Mouse (Mus musculus) embryonic facial prominence, embryonic 13.5 days (tissue): ENCODE results near the gene Cep164. TPM values are rescaled to one million over a fixed set of nuclear protein-coding genes. Genes with fewer than 3 reads are reported as not detected.

Experiments used
- ATAC-seq: fragments of 200-750 bp; cut with Nextera tagmentation; 2 replicates; pipeline ENCODE4 v1.8.0; 2017; ENCODE audit warnings: low read depth; ENCODE audit not compliant: insufficient number of reproducible peaks, insufficient read depth, low FRiP score, low TSS enrichment
- H3K27ac ChIP-seq: fragments of 300-500 bp; sonication (generic); 2 replicates; pipeline ENCODE4 v1.5.1; 2015; ENCODE audit warnings: moderate library complexity, mild to moderate bottlenecking, inconsistent platforms
- H3K27me3 ChIP-seq: fragments of 300-500 bp; sonication (generic); 2 replicates; pipeline ENCODE4 v1.6.1; 2015; ENCODE audit warnings: mild to moderate bottlenecking, inconsistent platforms
- H3K36me3 ChIP-seq: fragments of 300-500 bp; sonication (generic); 2 replicates; pipeline ENCODE4 v1.6.1; 2015; ENCODE audit warnings: mild to moderate bottlenecking, inconsistent platforms
- H3K4me1 ChIP-seq: fragments of 300-500 bp; sonication (generic); 2 replicates; pipeline ENCODE4 v1.6.1; 2015; ENCODE audit warnings: inconsistent platforms
- H3K4me2 ChIP-seq: fragments of 300-500 bp; sonication (generic); 2 replicates; pipeline ENCODE4 v1.6.1; 2015; ENCODE audit warnings: moderate library complexity, mild to moderate bottlenecking, inconsistent platforms
- H3K4me3 ChIP-seq: fragments of 300-500 bp; sonication (generic); 2 replicates; pipeline ENCODE4 v1.5.1; 2015; ENCODE audit warnings: mild to moderate bottlenecking, inconsistent platforms
- H3K9ac ChIP-seq: fragments of 300-500 bp; sonication (generic); 2 replicates; pipeline ENCODE4 v1.6.1; 2015; ENCODE audit warnings: mild to moderate bottlenecking, inconsistent platforms
- H3K9me3 ChIP-seq: fragments of 300-500 bp; sonication (generic); 2 replicates; pipeline ENCODE4 v1.6.1; 2016; ENCODE audit warnings: inconsistent platforms
- whole genome bisulfite sequencing: fragments of 180-500 bp; shearing (Covaris S2); methylation state at CpG from one replicate; pipeline ENCODE4 v1.1.7; 2015; ENCODE audit warnings: mixed read lengths; 5-methylcytosine and 5-hydroxymethylcytosine counted together
- polyA plus RNA-seq: library from polyadenylated mRNA; unstranded; fragments of >200 nt; fragmentation: Nextera tagmentation; extraction: Ambion mirVana; gene quantifications from 2 replicates; pipeline ENCODE4 v1.2.1, GENCODE M21; 2015

Cep164 gene
- polyA plus RNA-seq, 1 experiment from 2014 or later: 34.3 TPM

DNA sequence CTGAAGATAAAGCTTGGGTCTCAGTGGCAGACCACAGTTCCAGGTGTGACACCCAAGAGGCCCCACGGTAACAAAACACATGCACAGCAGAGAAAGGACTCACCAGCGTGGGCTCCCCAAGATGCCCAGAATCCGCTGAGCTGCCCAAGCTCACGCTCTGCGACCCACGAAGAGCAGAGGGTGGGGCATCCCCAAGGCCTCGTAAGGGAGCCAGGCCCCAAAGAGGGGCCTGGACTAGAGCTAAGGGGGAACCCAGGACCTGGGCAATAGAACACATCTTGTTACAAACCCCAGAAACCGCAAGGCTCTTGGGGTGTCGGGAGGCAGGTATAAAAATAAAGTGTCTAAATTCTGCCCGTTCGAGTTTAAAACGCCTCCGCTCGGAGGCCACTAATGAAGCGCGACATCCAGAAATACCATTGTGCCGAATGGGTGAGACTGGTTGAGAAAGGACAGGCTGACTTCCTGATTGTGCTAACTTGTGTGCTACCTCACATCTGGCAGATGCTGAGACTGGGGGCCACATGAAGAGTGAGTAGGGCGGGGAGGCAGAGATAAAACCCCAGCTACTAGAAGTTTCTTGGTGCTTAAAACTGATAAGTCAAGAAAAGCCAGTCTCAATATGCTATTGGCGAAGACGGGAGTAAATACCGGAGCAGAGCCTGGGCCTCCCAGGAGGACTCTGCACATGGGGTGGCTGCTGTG lies 25.3 kb downstream of the Cep164 start:
- WGBS: 80% methylated on average over 21 of the region's 21 CpGs
- Histone ChIP-seq H3K4me1 (peaks cover 16% of the 10 kb centered on the region), H3K4me3 (no peak overlapping the region), H3K4me2 (no peak overlapping the region), H3K9me3 (no peaks in the 10 kb centered on the region), H3K9ac (no peak overlapping the region), H3K27ac (no peak overlapping the region), H3K36me3 (peaks cover 56% of the 10 kb centered on the region), H3K27me3 (no peaks in the 10 kb centered on the region)
- ATAC-seq: no peak

DNA sequence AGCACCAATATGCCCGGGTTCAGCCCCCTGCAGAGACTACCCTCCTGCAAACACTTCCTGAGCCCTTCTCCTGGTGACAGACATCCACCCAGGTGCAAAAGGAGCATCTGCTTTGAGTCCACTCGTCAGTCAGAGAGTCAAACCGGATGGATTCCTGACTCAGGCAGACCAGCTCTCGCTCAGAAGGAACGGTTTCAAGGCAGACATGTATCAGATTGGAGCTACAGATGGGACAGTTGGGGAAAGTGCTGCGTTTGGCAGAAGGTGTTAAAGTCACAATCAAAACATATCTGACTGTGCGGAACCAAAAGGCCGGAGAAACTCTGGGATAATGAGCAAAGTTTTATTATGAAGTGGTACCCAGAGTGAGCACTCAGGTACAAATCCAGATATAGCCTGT lies 29.1 kb downstream of the Cep164 start:
- H3K27ac ChIP-seq: 0 out of 2 replicates have a peak overlapping the region, but pooled peaks have one; percentile 48
- no peak overlapping the region for H3K4me3 ChIP-seq
- H3K9me3 ChIP-seq: no peaks in the 10 kb centered on the region
- H3K36me3 ChIP-seq: peaks cover 27% of the 10 kb centered on the region
- no peak overlapping the region for H3K4me2 ChIP-seq
- H3K4me1 ChIP-seq: peaks cover 18% of the 10 kb centered on the region
- no peak for ATAC-seq
- 73% methylated on average over 8 of the region's 8 CpGs for WGBS
- no peaks in the 10 kb centered on the region for H3K27me3 ChIP-seq
- H3K9ac ChIP-seq: 0 out of 2 replicates have a peak overlapping the region, but pooled peaks have one; percentile 16

DNA sequence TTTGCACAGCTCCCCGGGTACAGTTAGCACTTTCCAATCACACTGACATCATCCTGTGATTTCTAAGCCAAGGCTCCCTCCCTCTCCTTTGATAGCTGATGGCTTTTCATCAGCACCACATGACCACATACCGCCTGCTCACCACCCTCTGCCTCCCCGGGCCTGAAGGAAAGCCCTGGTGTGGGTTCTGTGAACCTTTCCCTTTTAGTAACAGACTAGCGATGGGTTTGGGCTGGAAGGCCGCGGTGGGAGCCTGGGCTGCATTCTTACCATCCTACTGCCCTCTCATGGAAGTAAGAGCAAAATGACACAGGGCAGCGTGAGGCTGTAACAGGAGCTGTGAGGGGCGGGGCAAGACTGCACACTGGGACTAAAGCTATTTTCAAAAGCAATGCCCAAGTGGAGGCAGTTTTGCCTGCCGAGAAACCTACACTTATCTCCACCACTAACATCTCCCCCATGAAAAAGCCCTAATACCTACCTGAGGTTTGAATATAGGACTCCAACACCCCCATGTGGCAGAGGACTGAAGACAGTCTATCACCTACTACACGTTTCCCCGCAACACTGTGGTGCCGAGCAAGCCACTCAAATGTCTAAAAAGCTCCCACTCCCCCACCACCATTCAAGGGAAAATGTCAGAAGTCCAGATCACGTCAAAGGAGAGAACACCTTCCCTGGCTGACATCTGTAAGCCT lies 29.9 kb downstream of the Cep164 start:
- Histone ChIP-seq H3K27ac (peak overlapping the region; percentile 48), H3K27me3 (no peaks in the 10 kb centered on the region), H3K9ac (peak overlapping the region; percentile 38; the same call in 1 of the 2 replicates), H3K4me2 (peak overlapping the region; percentile 38), H3K4me3 (no peak overlapping the region), H3K4me1 (peaks cover 18% of the 10 kb centered on the region), H3K9me3 (no peaks in the 10 kb centered on the region), H3K36me3 (peaks cover 28% of the 10 kb centered on the region)
- 14% methylated on average over 13 of the region's 13 CpGs for WGBS
- ATAC-seq: peak; percentile 83

DNA sequence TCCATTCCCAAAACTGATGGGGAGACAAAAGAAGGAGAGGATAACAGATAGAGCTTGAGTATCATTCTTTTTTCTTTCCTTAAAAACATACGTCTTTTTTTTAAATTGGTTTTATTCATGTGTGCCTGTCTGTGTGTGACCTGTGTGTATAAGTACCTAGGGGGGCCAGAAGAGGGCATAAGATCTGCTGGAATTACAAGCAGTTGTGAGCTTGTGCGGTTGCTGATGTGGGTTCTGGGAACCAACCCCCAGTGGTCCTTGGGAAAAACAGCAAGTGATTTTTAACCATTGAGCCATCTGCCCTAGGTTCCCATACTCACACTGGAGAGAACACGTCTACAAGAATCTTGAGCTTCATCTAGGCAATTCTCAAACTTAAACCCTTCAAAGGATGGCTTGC lies 31.2 kb downstream of the Cep164 start:
- Histone ChIP-seq H3K9ac (no peak overlapping the region), H3K4me2 (no peak overlapping the region), H3K27me3 (no peaks in the 10 kb centered on the region), H3K27ac (no peak overlapping the region), H3K4me1 (peaks cover 14% of the 10 kb centered on the region), H3K4me3 (no peak overlapping the region), H3K9me3 (no peaks in the 10 kb centered on the region), H3K36me3 (peaks cover 40% of the 10 kb centered on the region)
- WGBS: 74% methylated on average over 3 of the region's 3 CpGs
- ATAC-seq: no peak

DNA sequence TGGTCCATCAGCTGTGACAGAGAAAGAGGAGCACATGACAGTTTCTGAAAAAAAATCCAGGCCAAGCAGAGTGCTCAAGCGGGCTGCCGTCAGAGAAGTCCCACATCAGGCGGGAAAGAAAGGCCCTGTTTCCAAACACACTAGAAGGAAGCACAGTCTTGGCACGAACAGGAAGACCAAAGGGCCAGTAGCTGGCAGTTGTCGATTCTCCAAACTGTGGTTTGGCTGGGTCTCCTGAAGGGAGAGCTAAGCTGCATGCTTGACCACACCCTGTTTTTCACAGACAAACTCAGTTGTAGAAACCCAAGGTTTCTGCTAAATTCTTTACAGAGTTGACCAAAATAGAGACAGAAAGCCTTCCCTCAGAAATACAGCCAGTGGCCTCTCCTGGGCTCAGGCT lies 32.8 kb downstream of the Cep164 start:
- WGBS: 79% methylated on average over 5 of the region's 5 CpGs
- peaks cover 14% of the 10 kb centered on the region for H3K4me1 ChIP-seq
- H3K27ac ChIP-seq: peak overlapping the region; percentile 28
- H3K9ac ChIP-seq: no peak overlapping the region
- H3K4me3 ChIP-seq: no peak overlapping the region
- peaks cover 41% of the 10 kb centered on the region for H3K36me3 ChIP-seq
- no peaks in the 10 kb centered on the region for H3K27me3 ChIP-seq
- H3K9me3 ChIP-seq: no peaks in the 10 kb centered on the region
- no peak overlapping the region for H3K4me2 ChIP-seq
- no peak for ATAC-seq

DNA sequence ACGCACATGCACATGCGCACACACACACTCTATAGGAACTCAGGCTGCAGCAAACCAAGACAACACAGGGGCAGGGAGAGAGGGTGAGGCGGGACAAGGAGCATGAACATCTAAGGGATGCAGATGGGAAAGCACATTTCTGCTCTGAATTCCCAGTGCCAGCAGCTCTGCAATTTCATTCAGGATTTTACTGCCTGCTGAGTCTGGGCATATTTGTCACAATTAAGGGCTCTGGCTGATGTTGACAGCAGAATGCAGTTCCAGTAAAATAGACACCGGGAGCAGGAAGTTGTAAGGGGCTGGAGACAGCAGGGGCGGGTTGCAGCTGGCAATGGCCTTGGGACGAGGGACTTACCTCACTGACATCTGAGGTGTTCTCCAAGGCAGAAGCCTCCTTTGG lies 34.8 kb downstream of the Cep164 start:
- ATAC-seq: no peak
- Histone ChIP-seq H3K27ac (no peak overlapping the region), H3K4me2 (no peak overlapping the region), H3K4me3 (no peak overlapping the region), H3K9me3 (no peaks in the 10 kb centered on the region), H3K4me1 (peaks cover 8% of the 10 kb centered on the region), H3K27me3 (no peaks in the 10 kb centered on the region), H3K36me3 (peaks cover 52% of the 10 kb centered on the region), H3K9ac (no peak overlapping the region)
- WGBS: 82% methylated on average over 6 of the region's 6 CpGs

DNA sequence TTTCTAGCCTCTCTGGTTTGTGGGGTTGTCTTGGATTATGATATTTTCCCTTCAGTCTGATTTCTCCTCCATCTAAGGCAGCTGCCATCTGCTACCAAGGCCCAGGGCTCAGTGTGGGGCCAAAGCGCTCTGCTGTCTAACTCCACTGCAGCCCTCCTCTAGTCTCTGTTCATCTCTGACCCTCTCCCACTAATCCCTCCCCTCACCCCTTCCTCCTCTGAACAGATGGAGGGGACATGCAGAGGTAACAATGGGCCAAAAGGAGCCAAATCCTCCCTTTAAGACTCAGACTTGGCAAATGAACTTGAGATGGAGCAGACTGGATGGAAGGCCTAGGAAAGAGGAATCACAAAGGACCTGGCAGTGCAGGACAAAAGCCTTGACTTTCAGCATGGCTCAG lies 36.3 kb downstream of the Cep164 start:
- Histone ChIP-seq H3K36me3 (peaks cover 55% of the 10 kb centered on the region), H3K4me1 (0 out of 2 replicates have a peak, but pooled peaks cover 9% of the 10 kb centered on the region), H3K27me3 (no peaks in the 10 kb centered on the region), H3K4me3 (no peak overlapping the region), H3K27ac (no peak overlapping the region), H3K9ac (no peak overlapping the region), H3K4me2 (no peak overlapping the region), H3K9me3 (no peaks in the 10 kb centered on the region)
- ATAC-seq: no peak
- WGBS: 94% methylated on average over 1 of the region's 1 CpGs

DNA sequence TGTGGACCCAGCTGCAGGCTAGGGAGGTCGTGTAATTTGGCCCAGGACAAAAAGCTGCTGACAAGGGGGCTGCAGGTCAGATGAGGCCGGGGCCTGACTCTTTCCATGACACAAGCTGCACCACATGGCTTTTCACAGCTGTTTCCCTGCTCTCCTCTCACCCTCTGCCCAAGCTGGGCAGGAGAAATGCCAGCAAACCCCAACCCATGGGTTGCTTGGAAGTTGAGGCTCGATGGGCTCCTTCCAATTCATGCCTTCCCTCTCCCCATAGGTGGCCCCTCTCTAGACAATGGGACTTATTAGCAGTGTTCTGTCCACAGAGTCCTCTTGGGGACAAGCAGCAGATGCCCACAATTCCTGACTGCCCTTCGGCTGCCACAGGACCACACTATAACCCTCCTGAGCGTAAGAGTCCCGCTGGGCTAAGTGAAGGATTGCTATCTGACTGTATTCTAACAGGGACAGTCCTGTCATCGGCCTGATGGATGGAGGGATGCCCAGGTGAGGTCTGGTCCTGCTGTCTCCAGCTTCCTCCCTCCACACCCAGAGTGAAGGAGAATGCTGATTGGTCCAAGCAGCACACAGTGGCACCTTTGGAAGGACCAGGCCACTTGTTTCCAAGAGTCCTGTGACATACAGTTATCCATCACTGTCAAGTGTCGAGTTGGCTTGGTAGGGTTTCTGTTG lies 36.9 kb downstream of the Cep164 start:
- Histone ChIP-seq H3K9ac (no peak overlapping the region), H3K9me3 (no peaks in the 10 kb centered on the region), H3K4me2 (no peak overlapping the region), H3K4me1 (0 out of 2 replicates have a peak, but pooled peaks cover 9% of the 10 kb centered on the region), H3K27me3 (no peaks in the 10 kb centered on the region), H3K27ac (no peak overlapping the region), H3K36me3 (peaks cover 60% of the 10 kb centered on the region), H3K4me3 (no peak overlapping the region)
- ATAC-seq: no peak
- 82% methylated on average over 8 of the region's 8 CpGs for WGBS

DNA sequence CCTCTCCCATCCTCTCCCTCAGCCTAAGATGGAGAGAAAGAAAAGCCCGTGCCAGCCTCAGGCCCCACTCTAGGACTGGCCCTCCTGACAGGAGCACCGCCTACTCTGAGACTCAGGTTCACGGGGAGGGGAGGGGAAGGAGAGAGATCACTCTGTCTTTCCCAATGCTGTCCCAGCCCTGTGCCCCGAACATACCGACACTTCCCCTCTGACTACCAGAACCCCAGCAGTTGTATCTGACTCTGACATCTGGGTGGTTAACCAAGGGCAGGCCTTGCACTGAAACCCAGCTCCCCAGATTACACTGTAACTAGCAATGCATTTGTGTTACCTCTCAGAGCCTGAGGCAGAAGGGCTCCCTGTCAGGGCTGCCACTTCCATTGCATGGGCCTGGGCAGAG lies 40.1 kb downstream of the Cep164 start:
- no peak for ATAC-seq
- Histone ChIP-seq H3K27ac (no peak overlapping the region), H3K4me1 (0 out of 2 replicates have a peak, but pooled peaks cover 9% of the 10 kb centered on the region), H3K9ac (no peak overlapping the region), H3K9me3 (no peaks in the 10 kb centered on the region), H3K36me3 (peaks cover 67% of the 10 kb centered on the region), H3K4me3 (no peak overlapping the region), H3K27me3 (no peaks in the 10 kb centered on the region), H3K4me2 (no peak overlapping the region)
- 52% methylated on average over 5 of the region's 5 CpGs for WGBS

DNA sequence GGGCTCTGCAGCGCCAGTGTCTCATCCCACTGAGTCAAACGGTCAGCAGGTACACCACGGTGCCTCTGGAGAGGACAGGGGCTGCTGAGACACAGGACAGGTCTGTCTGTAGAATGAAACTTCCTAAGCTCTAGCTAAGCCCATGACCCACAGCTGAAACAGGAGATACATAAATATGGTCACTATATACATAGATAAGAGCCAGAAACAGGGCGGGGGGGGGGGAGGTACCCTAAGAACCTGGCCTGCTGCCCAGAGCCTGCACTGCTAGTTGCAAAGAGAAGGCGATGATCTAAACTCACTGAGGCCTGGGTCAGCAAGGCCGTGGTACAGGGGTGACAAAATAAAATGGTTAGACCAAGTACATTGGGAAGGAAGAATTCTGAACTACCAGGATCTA lies 40.9 kb downstream of the Cep164 start:
- Histone ChIP-seq H3K9me3 (no peaks in the 10 kb centered on the region), H3K36me3 (peaks cover 60% of the 10 kb centered on the region), H3K4me2 (no peak overlapping the region), H3K4me1 (0 out of 2 replicates have a peak, but pooled peaks cover 9% of the 10 kb centered on the region), H3K9ac (no peak overlapping the region), H3K27me3 (no peaks in the 10 kb centered on the region), H3K27ac (no peak overlapping the region), H3K4me3 (no peak overlapping the region)
- 86% methylated on average over 6 of the region's 6 CpGs for WGBS
- no peak for ATAC-seq

DNA sequence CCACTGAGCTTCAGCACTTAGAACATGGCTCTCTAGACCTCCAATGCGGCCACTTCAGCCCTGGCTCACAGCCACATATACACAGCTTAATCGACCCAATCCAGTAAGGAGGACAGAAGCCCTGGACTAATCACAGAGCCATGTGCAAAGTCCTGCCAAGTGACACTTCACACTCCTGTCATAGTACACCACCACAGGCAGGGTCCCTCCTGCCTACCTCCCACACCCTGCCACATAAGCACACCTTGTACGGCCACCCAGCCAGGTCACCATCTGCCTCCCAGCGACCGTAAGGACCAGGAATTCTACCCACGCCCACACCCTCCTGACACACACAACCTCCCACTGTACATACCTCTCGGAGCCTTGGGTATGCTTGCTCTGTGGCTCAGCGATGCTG lies 41.4 kb downstream of the Cep164 start:
- H3K36me3 ChIP-seq: peaks cover 55% of the 10 kb centered on the region
- WGBS: 82% methylated on average over 8 of the region's 8 CpGs
- H3K4me1 ChIP-seq: 0 out of 2 replicates have a peak, but pooled peaks cover 9% of the 10 kb centered on the region
- no peak for ATAC-seq
- no peaks in the 10 kb centered on the region for H3K9me3 ChIP-seq
- H3K4me3 ChIP-seq: no peak overlapping the region
- H3K27me3 ChIP-seq: no peaks in the 10 kb centered on the region
- H3K4me2 ChIP-seq: no peak overlapping the region
- H3K9ac ChIP-seq: no peak overlapping the region
- no peak overlapping the region for H3K27ac ChIP-seq
